Comparison of ENCODE assay signal across 27 mouse cellular contexts in the genomic region with DNA sequence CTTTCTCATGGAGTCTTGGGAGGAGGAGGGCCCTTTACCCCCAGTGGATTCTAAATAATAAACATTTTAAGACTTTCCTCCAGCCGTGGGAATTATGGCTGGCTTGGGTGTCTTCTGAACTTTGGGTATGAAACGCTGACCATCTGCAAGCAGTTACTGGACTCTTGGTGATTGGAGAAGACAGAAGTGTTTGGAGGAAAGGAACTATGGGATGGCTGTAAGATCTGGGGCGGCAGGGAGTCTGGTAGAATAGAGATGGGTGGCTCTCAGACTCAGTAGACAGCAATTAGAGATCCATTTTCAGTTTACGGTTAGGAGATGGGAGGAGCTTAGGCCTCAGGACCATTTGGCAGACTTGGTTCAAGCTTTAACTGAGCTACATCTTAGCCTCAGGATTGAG.
A peak's percentile ranks its signal among the peaks of the same experiment; 100 is the strongest.
DNase-seq lines count a peak whose midpoint lies in the region; ATAC-seq and TF ChIP-seq lines count a peak whose summit lies in the region.
"Had no signal": no experiment of that assay in that cellular context is flagged by ENCODE, and none has a peak within 500 bp of the region (broad histone marks: within the 10 kb centered on the region; RNA-seq: fewer than 3 reads in every experiment).

No protein-coding gene starts in this region.

- no peaks in the 10 kb centered on the region for H3K27me3 ChIP-seq in kidney, embryonic 14.5 days (ENCODE audit: control insufficient read depth, insufficient read depth, low read length)
- H3K27me3 ChIP-seq in midbrain, embryonic 11.5 days (ENCODE audit: control insufficient read depth, insufficient read depth, low read length), result no peaks in the 10 kb centered on the region
- no peaks in the 10 kb centered on the region for H3K27me3 ChIP-seq in midbrain, embryonic 14.5 days (ENCODE audit: control insufficient read depth, insufficient read depth, low read length)
- no peaks in the 10 kb centered on the region for H3K27me3 ChIP-seq in embryonic facial prominence, embryonic 11.5 days (ENCODE audit: control insufficient read depth, insufficient read depth, low read length)
- H3K27me3 ChIP-seq: embryonic facial prominence, embryonic 15.5 days; neural tube, embryonic 12.5 days had no signal

- peaks cover 17% of the 10 kb centered on the region; the same call in 1 of the 2 replicates for H3K4me1 ChIP-seq in kidney, embryonic 14.5 days (ENCODE audit: control insufficient read depth, insufficient read depth, low read length)
- H3K4me1 ChIP-seq in midbrain, embryonic 11.5 days (ENCODE audit: control insufficient read depth, insufficient read depth, low read length), result peaks cover 12% of the 10 kb centered on the region
- peaks cover 20% of the 10 kb centered on the region for H3K4me1 ChIP-seq in midbrain, embryonic 14.5 days (ENCODE audit: control insufficient read depth, insufficient read depth, low read length)
- no peaks in the 10 kb centered on the region for H3K4me1 ChIP-seq in embryonic facial prominence, embryonic 11.5 days (ENCODE audit: control insufficient read depth, insufficient read depth, low read length)

- ATAC-seq in kidney, embryonic 14.5 days (ENCODE audit: low FRiP score, low TSS enrichment), result no peak; the same call in 1 of the 2 replicates
- no peak for ATAC-seq in midbrain, embryonic 11.5 days (ENCODE audit: low FRiP score)
- no peak for ATAC-seq in midbrain, embryonic 14.5 days (ENCODE audit: low FRiP score, low TSS enrichment)
- no peak for ATAC-seq in embryonic facial prominence, embryonic 11.5 days (replicated peaks; ENCODE audit: insufficient number of reproducible peaks, low FRiP score, low TSS enrichment, low read depth)
- ATAC-seq: intestine, postnatal 0 days had no signal

- WGBS in kidney, embryonic 14.5 days, result 39% methylated on average over 4 of the region's 4 CpGs
- WGBS in midbrain, embryonic 11.5 days, result 74% methylated on average over 4 of the region's 4 CpGs
- 92% methylated on average over 4 of the region's 4 CpGs for WGBS in midbrain, embryonic 14.5 days
- WGBS in embryonic facial prominence, embryonic 11.5 days, result 44% methylated on average over 4 of the region's 4 CpGs

- intact Hi-C loops in gastrocnemius, adult 2 months (cut with DNase I), result no loop called here
- intact Hi-C loops in gastrocnemius, postnatal 14 days (cut with DNase I; ENCODE audit: low total_unique reads), result no loop called here
- intact Hi-C loops in left cerebral cortex, postnatal 25 days (cut with DNase I), result no loop called here

- no peak for TF ChIP-seq CTCF in gastrocnemius, adult 2 months (IDR thresholded peaks at IDR 0.05)

- H3K9ac ChIP-seq in kidney, embryonic 14.5 days (ENCODE audit: low read depth, low read length), result no peak overlapping the region
- H3K9ac ChIP-seq in midbrain, embryonic 11.5 days (ENCODE audit: low read length), result no peak overlapping the region
- no peak overlapping the region for H3K9ac ChIP-seq in midbrain, embryonic 14.5 days (replicated peaks; ENCODE audit: low read length)
- no peak overlapping the region for H3K9ac ChIP-seq in embryonic facial prominence, embryonic 11.5 days (replicated peaks; ENCODE audit: low read length)
- H3K9ac ChIP-seq: embryonic facial prominence, embryonic 15.5 days; forebrain, embryonic 12.5 days; forebrain, postnatal 0 days; liver, embryonic 14.5 days; neural tube, embryonic 12.5 days had no signal

- no peak for DNase-seq in gastrocnemius, adult 2 months
- no peak for DNase-seq in gastrocnemius, postnatal 14 days
- no peak for DNase-seq in kidney, postnatal 25 days
- DNase-seq in midbrain, embryonic 11.5 days (ENCODE audit: low spot score, missing footprints), result peak; percentile 81
- DNase-seq in midbrain, embryonic 14.5 days, result no peak
- peak; percentile 43 for DNase-seq in embryonic facial prominence, embryonic 11.5 days (ENCODE audit: low spot score)
- DNase-seq in left cerebral cortex, postnatal 25 days (ENCODE audit: low spot score in 2 of 2), result no peak
- DNase-seq: adrenal gland, adult 8-10 months; cerebellum, adult 8-10 months; cerebellum, postnatal 25 days; forebrain, postnatal 0 days; gastrocnemius, postnatal 10 days; kidney, postnatal 10 days; liver; lung, adult 2 months; thymus, postnatal 14 days had no signal

- H3K4me3 ChIP-seq in gastrocnemius, adult 2 months, result no peak overlapping the region
- H3K4me3 ChIP-seq in kidney, embryonic 14.5 days (ENCODE audit: low read length), result no peak overlapping the region
- H3K4me3 ChIP-seq in midbrain, embryonic 11.5 days (ENCODE audit: low read depth, low read length), result no peak overlapping the region
- no peak overlapping the region for H3K4me3 ChIP-seq in midbrain, embryonic 14.5 days (replicated peaks; ENCODE audit: low read depth, low read length)
- no peak overlapping the region for H3K4me3 ChIP-seq in embryonic facial prominence, embryonic 11.5 days (ENCODE audit: low read depth, low read length)
- H3K4me3 ChIP-seq: embryonic facial prominence, embryonic 15.5 days; forebrain, embryonic 12.5 days; layer of hippocampus, adult 2 months; midbrain, embryonic 10.5 days; myocyte; neural tube, embryonic 12.5 days had no signal

- H3K36me3 ChIP-seq in kidney, embryonic 14.5 days (ENCODE audit: control insufficient read depth, insufficient read depth, low read length), result no peaks in the 10 kb centered on the region
- H3K36me3 ChIP-seq in midbrain, embryonic 11.5 days (ENCODE audit: control insufficient read depth, insufficient read depth, low read length), result no peaks in the 10 kb centered on the region
- no peaks in the 10 kb centered on the region for H3K36me3 ChIP-seq in midbrain, embryonic 14.5 days (ENCODE audit: control insufficient read depth, insufficient read depth, low read length)
- H3K36me3 ChIP-seq in embryonic facial prominence, embryonic 11.5 days (replicated peaks; ENCODE audit: control insufficient read depth, insufficient read depth, low read depth, low read length), result no peaks in the 10 kb centered on the region
- H3K36me3 ChIP-seq: embryonic facial prominence, embryonic 15.5 days; forebrain, embryonic 12.5 days; G1E; midbrain, embryonic 10.5 days; neural tube, embryonic 12.5 days had no signal

- no peaks in the 10 kb centered on the region for H3K9me3 ChIP-seq in kidney, embryonic 14.5 days (ENCODE audit: control insufficient read depth, low read length)
- no peaks in the 10 kb centered on the region for H3K9me3 ChIP-seq in midbrain, embryonic 11.5 days (ENCODE audit: control insufficient read depth, low read length)
- H3K9me3 ChIP-seq in midbrain, embryonic 14.5 days (ENCODE audit: control insufficient read depth, low read length), result no peaks in the 10 kb centered on the region
- no peaks in the 10 kb centered on the region for H3K9me3 ChIP-seq in embryonic facial prominence, embryonic 11.5 days (replicated peaks; ENCODE audit: control insufficient read depth, low read length)
- H3K9me3 ChIP-seq: embryonic facial prominence, embryonic 15.5 days; forebrain, embryonic 12.5 days; G1E; midbrain, embryonic 10.5 days; neural tube, embryonic 12.5 days had no signal

- peak overlapping the region; percentile 46; the same call in 1 of the 2 replicates for H3K27ac ChIP-seq in gastrocnemius, adult 2 months
- H3K27ac ChIP-seq in kidney, embryonic 14.5 days (ENCODE audit: low read depth, low read length), result peak overlapping the region; percentile 42; the same call in 1 of the 2 replicates
- H3K27ac ChIP-seq in midbrain, embryonic 11.5 days (ENCODE audit: low read depth, low read length), result no peak overlapping the region
- no peak overlapping the region for H3K27ac ChIP-seq in midbrain, embryonic 14.5 days (replicated peaks; ENCODE audit: low read depth, low read length)
- no peak overlapping the region for H3K27ac ChIP-seq in embryonic facial prominence, embryonic 11.5 days (replicated peaks; ENCODE audit: low read depth, low read length)
- H3K27ac ChIP-seq: embryonic facial prominence, embryonic 15.5 days; forebrain, embryonic 12.5 days; layer of hippocampus, adult 2 months; liver, embryonic 14.5 days; midbrain, embryonic 10.5 days; neural tube, embryonic 12.5 days had no signal

- H3K4me2 ChIP-seq in kidney, embryonic 14.5 days (replicated peaks; ENCODE audit: low read depth, low read length), result no peak overlapping the region
- no peak overlapping the region for H3K4me2 ChIP-seq in midbrain, embryonic 11.5 days
- no peak overlapping the region for H3K4me2 ChIP-seq in midbrain, embryonic 14.5 days (ENCODE audit: low read length)
- no peak overlapping the region for H3K4me2 ChIP-seq in embryonic facial prominence, embryonic 11.5 days (ENCODE audit: low read depth, low read length)
- H3K4me2 ChIP-seq: embryonic facial prominence, embryonic 15.5 days; forebrain, embryonic 12.5 days; heart, embryonic 11.5 days; neural tube, embryonic 12.5 days had no signal

Comparison
In these comparisons a context has a peak if more than half of its experiments do, and no peak if none do; other contexts are left out.
1. DNase-seq: peak in midbrain, embryonic 11.5 days (single experiment) and embryonic facial prominence, embryonic 11.5 days (single experiment); none in gastrocnemius, adult 2 months (single experiment), gastrocnemius, postnatal 14 days (single experiment), kidney, postnatal 25 days (0 of 2), midbrain, embryonic 14.5 days (single experiment) and left cerebral cortex, postnatal 25 days (0 of 2).
2. H3K27ac ChIP-seq: peak in gastrocnemius, adult 2 months (single experiment) and kidney, embryonic 14.5 days (single experiment); none in midbrain, embryonic 11.5 days (single experiment), midbrain, embryonic 14.5 days (single experiment) and embryonic facial prominence, embryonic 11.5 days (single experiment).